Mouse (Mus musculus): Measurements from ENCODE around the gene Kcnk2. TPM values are rescaled to one million over a fixed set of nuclear protein-coding genes. Genes with fewer than 3 reads are reported as not detected.

Gene Kcnk2
- polyA plus RNA-seq, 1 experiment from 2014 or later = 6.2 TPM

DNA sequence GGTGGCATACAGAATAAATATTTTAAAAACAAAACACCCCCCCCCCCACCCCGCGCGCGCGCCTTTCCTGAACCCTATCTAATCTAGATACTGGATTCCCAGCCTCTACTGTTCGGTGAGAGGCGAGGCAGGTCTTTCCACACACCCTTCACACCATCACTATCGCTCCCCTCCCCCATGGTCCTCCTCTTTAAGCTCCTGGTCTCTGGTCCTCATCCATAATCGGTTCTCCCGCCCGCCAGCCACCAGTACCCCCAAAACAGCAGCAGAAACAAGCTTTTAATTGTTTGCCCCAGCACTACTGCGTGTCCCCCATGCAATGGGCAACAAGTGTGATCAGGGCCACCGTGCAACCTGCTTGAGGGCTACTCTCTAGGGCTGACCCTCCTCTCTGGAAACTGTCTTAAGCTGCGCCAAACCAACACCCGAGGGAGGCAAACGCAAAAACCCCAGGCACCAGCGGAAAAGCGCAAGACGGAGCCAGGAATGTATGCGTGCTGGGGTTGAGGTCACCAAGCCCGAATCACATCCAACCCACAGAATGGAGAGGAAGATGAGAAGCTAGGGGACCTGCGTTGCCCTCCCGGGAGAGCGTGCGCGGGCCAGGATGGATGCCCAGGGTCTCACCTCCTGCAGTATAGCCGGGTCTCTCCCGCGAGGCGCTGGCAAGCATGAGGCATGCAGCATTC, 59.5 kb downstream of the Kcnk2 start:
- Histone ChIP-seq H3K4me2 (ENCODE audit: low read depth, low read length) (peak overlapping the region; percentile 98), H3K4me1 (ENCODE audit: control insufficient read depth, insufficient read depth, low read length) (no peaks in the 10 kb centered on the region), H3K4me3 (ENCODE audit: low read depth, low read length) (peak overlapping the region; percentile 57), H3K27me3 (ENCODE audit: control insufficient read depth, insufficient read depth, low read length) (peaks cover 9% of the 10 kb centered on the region), H3K9me3 (replicated peaks; ENCODE audit: control insufficient read depth, low read length) (no peaks in the 10 kb centered on the region), H3K9ac (replicated peaks; ENCODE audit: low read length) (peak overlapping the region; percentile 48), H3K27ac (replicated peaks; ENCODE audit: low read depth, low read length) (no peak overlapping the region), H3K36me3 (replicated peaks; ENCODE audit: control insufficient read depth, insufficient read depth, low read depth, low read length) (no peaks in the 10 kb centered on the region)
- DNase-seq (ENCODE audit: low spot score) (peak; percentile 29), ATAC-seq (replicated peaks; ENCODE audit: insufficient number of reproducible peaks, low FRiP score, low TSS enrichment, low read depth) (no peak)
- 5% methylated on average over 30 of the region's 30 CpGs for WGBS

DNA sequence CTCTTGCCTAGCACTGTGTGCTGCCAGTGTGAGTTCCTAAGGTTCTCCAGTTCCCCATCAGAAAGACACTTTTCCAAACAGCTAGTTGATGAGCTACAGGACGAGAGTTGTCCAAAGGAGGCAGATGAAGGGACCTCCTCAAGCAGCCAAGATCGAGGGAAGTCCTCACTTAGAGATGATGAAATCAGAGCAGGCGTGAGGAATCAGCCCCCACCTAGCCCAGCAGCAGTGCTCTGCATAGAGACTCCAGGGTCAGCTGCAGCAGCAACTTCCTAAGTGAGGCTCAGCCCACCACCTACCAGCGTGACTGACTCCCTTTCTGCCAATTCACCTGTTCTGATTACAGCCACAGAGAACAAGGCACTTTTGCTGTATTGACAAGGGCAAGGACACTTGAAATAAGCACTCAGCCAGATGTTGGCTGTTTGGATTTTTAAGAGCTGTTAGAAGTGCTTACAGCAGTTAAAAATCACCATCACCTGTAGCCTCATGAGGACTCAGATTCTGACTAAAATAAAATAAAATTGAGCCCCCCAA, 60.6 kb downstream of the Kcnk2 start:
- peaks cover 9% of the 10 kb centered on the region for H3K27me3 ChIP-seq (ENCODE audit: control insufficient read depth, insufficient read depth, low read length)
- ATAC-seq (replicated peaks; ENCODE audit: insufficient number of reproducible peaks, low FRiP score, low TSS enrichment, low read depth) = no peak
- 39% methylated on average over 4 of the region's 4 CpGs for WGBS
- H3K9ac ChIP-seq (replicated peaks; ENCODE audit: low read length) = no peak overlapping the region
- no peak overlapping the region for H3K4me3 ChIP-seq (ENCODE audit: low read depth, low read length)
- no peak for DNase-seq (ENCODE audit: low spot score)
- H3K9me3 ChIP-seq (replicated peaks; ENCODE audit: control insufficient read depth, low read length) = no peaks in the 10 kb centered on the region
- no peaks in the 10 kb centered on the region for H3K36me3 ChIP-seq (replicated peaks; ENCODE audit: control insufficient read depth, insufficient read depth, low read depth, low read length)
- H3K4me2 ChIP-seq (ENCODE audit: low read depth, low read length) = no peak overlapping the region
- H3K27ac ChIP-seq (replicated peaks; ENCODE audit: low read depth, low read length) = no peak overlapping the region
- no peaks in the 10 kb centered on the region for H3K4me1 ChIP-seq (ENCODE audit: control insufficient read depth, insufficient read depth, low read length)

DNA sequence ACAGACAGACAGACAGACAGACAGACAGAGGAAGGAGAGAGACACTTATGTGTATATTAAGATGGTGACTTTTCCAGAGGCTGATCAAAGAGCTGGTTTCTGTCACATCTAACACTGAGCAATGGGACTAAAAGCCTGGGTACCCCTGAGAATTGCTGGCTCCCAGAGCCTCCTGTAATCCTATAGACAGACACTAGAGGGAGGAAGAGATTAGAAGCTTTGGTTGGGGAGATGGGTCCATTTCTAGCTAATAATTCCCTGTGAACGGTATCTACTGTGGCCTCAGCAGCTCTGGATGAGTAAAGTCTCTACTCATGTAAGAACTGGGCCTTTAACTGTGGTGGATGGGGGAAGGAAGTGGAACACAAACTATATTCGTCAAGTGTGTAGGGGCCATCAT, 86.2 kb downstream of the Kcnk2 start:
- H3K9ac ChIP-seq (replicated peaks; ENCODE audit: low read length) = no peak overlapping the region
- ATAC-seq (replicated peaks; ENCODE audit: insufficient number of reproducible peaks, low FRiP score, low TSS enrichment, low read depth) (no peak), DNase-seq (ENCODE audit: low spot score) (peak; percentile 29)
- no peaks in the 10 kb centered on the region for H3K9me3 ChIP-seq (replicated peaks; ENCODE audit: control insufficient read depth, low read length)
- no peak overlapping the region for H3K27ac ChIP-seq (replicated peaks; ENCODE audit: low read depth, low read length)
- H3K27me3 ChIP-seq (ENCODE audit: control insufficient read depth, insufficient read depth, low read length) = no peaks in the 10 kb centered on the region
- H3K4me1 ChIP-seq (ENCODE audit: control insufficient read depth, insufficient read depth, low read length) = no peaks in the 10 kb centered on the region
- WGBS = 58% methylated on average over 2 of the region's 2 CpGs
- H3K4me3 ChIP-seq (ENCODE audit: low read depth, low read length) = no peak overlapping the region
- no peak overlapping the region for H3K4me2 ChIP-seq (ENCODE audit: low read depth, low read length)
- H3K36me3 ChIP-seq (replicated peaks; ENCODE audit: control insufficient read depth, insufficient read depth, low read depth, low read length) = no peaks in the 10 kb centered on the region

DNA sequence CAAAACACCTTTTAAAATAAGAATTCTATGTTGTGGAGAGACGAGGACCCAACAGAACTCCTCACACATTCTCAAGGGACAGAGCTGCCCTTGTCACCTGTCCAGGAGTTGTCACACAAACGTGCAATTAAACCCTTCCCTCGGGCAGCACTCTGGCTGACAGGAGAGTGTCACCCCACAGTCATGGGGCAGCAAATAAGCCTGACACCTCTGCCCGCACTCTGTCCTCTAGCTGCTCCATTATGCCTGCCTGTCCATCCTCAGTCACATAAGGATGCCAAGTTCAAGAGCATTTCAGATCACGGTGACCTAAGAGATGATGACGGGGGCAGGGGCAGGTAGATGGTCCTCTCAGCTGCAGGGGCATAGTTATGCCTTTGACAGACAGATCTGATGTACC, 87.6 kb downstream of the Kcnk2 start:
- H3K4me2 ChIP-seq (ENCODE audit: low read depth, low read length) = no peak overlapping the region
- H3K4me3 ChIP-seq (ENCODE audit: low read depth, low read length) = no peak overlapping the region
- no peaks in the 10 kb centered on the region for H3K36me3 ChIP-seq (replicated peaks; ENCODE audit: control insufficient read depth, insufficient read depth, low read depth, low read length)
- no peaks in the 10 kb centered on the region for H3K9me3 ChIP-seq (replicated peaks; ENCODE audit: control insufficient read depth, low read length)
- no peak overlapping the region for H3K9ac ChIP-seq (replicated peaks; ENCODE audit: low read length)
- no peaks in the 10 kb centered on the region for H3K4me1 ChIP-seq (ENCODE audit: control insufficient read depth, insufficient read depth, low read length)
- DNase-seq (ENCODE audit: low spot score) = no peak
- WGBS = 68% methylated on average over 6 of the region's 6 CpGs
- no peak for ATAC-seq (replicated peaks; ENCODE audit: insufficient number of reproducible peaks, low FRiP score, low TSS enrichment, low read depth)
- H3K27me3 ChIP-seq (ENCODE audit: control insufficient read depth, insufficient read depth, low read length) = no peaks in the 10 kb centered on the region
- H3K27ac ChIP-seq (replicated peaks; ENCODE audit: low read depth, low read length) = no peak overlapping the region

DNA sequence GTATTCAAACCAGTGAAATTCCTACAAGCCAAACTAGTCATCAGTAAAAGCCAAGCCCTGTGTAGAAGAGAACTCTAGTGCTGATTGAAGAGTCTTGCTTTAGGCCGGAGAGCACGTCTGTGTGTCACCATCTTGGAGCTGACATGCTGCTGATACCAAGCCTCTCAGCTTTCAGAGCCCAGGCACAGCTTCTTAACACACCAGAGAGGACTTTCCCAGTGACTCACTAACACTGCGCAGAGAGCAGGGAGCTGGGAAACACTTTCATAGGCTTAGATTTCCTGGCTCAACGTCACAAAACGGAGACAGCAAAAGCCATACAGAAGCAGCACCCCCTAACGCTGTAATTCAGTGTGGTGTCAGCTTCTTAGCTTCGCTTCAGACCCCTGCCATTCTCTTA, 88.3 kb downstream of the Kcnk2 start:
- no peak overlapping the region for H3K27ac ChIP-seq (replicated peaks; ENCODE audit: low read depth, low read length)
- no peak for ATAC-seq (replicated peaks; ENCODE audit: insufficient number of reproducible peaks, low FRiP score, low TSS enrichment, low read depth)

DNA sequence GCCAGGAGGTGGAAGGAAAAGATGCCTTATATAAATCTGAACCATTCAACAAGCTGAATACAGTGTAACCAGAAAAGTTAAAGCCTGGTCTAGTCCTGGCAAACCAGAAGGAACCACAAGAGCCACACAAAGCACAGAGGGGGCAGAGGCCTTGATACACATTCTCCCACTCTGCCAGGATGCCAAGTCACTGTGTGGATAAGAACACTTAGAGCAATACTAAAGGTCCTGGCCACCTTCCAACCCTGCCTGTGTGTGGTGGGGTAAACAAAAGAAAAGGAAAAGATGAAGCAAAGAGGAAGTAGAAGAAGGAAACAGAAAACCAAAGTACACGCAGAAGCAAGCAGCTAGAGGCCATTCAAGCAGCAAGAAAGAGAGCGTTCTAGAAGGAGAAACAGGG, 91.9 kb downstream of the Kcnk2 start:
- Histone ChIP-seq H3K9me3 (replicated peaks; ENCODE audit: control insufficient read depth, low read length) (no peaks in the 10 kb centered on the region), H3K27me3 (ENCODE audit: control insufficient read depth, insufficient read depth, low read length) (no peaks in the 10 kb centered on the region), H3K4me2 (ENCODE audit: low read depth, low read length) (no peak overlapping the region), H3K4me1 (ENCODE audit: control insufficient read depth, insufficient read depth, low read length) (no peaks in the 10 kb centered on the region), H3K9ac (replicated peaks; ENCODE audit: low read length) (no peak overlapping the region), H3K4me3 (ENCODE audit: low read depth, low read length) (no peak overlapping the region), H3K27ac (replicated peaks; ENCODE audit: low read depth, low read length) (no peak overlapping the region), H3K36me3 (replicated peaks; ENCODE audit: control insufficient read depth, insufficient read depth, low read depth, low read length) (no peaks in the 10 kb centered on the region)
- no peak for ATAC-seq (replicated peaks; ENCODE audit: insufficient number of reproducible peaks, low FRiP score, low TSS enrichment, low read depth)
- no peak for DNase-seq (ENCODE audit: low spot score)
- WGBS = 90% methylated on average over 2 of the region's 2 CpGs

More for the DNA sequence above, 88.3 kb downstream of the Kcnk2 start:
- Histone ChIP-seq H3K9me3 (replicated peaks; ENCODE audit: control insufficient read depth, low read length) (no peaks in the 10 kb centered on the region), H3K27me3 (ENCODE audit: control insufficient read depth, insufficient read depth, low read length) (no peaks in the 10 kb centered on the region), H3K4me2 (ENCODE audit: low read depth, low read length) (no peak overlapping the region), H3K9ac (replicated peaks; ENCODE audit: low read length) (no peak overlapping the region), H3K4me1 (ENCODE audit: control insufficient read depth, insufficient read depth, low read length) (no peaks in the 10 kb centered on the region), H3K4me3 (ENCODE audit: low read depth, low read length) (no peak overlapping the region), H3K36me3 (replicated peaks; ENCODE audit: control insufficient read depth, insufficient read depth, low read depth, low read length) (no peaks in the 10 kb centered on the region)
- no peak for DNase-seq (ENCODE audit: low spot score)
- WGBS = 75% methylated on average over 7 of the region's 7 CpGs

DNA sequence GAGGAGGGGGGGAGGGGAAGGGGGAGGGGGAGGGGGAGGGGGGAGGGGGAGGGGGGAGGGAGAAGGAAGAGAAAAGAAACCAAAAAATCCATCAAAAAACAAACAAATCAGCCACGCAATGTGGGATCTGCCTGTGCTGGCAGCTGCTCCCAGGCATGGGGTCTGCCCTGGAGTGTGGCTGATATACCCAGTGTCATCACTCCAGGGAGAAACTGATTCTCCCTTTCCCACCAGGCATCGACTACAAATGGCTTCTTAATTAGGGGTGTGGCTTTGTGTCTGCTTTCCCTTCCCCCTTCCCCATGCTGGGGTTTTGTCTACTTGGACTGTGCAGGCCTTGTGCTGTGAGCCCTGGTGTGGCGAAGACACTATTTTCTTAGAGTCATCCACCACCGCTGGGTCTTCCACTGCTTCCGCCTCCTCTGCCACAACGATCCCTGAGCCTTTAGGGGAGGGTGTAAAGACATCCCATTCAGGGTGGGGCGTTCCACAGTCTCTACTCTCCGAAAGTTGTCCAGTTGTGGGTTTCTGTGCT, 97.0 kb downstream of the Kcnk2 start:
- Histone ChIP-seq H3K4me1 (ENCODE audit: control insufficient read depth, insufficient read depth, low read length) (no peaks in the 10 kb centered on the region), H3K27me3 (ENCODE audit: control insufficient read depth, insufficient read depth, low read length) (no peaks in the 10 kb centered on the region), H3K4me2 (ENCODE audit: low read depth, low read length) (no peak overlapping the region), H3K4me3 (ENCODE audit: low read depth, low read length) (no peak overlapping the region), H3K9ac (replicated peaks; ENCODE audit: low read length) (no peak overlapping the region), H3K9me3 (replicated peaks; ENCODE audit: control insufficient read depth, low read length) (no peaks in the 10 kb centered on the region), H3K27ac (replicated peaks; ENCODE audit: low read depth, low read length) (no peak overlapping the region), H3K36me3 (replicated peaks; ENCODE audit: control insufficient read depth, insufficient read depth, low read depth, low read length) (no peaks in the 10 kb centered on the region)
- DNase-seq (ENCODE audit: low spot score) (no peak), ATAC-seq (replicated peaks; ENCODE audit: insufficient number of reproducible peaks, low FRiP score, low TSS enrichment, low read depth) (peak; percentile 44; the same call in 1 of the 2 replicates)
- WGBS = 71% methylated on average over 8 of the region's 8 CpGs

DNA sequence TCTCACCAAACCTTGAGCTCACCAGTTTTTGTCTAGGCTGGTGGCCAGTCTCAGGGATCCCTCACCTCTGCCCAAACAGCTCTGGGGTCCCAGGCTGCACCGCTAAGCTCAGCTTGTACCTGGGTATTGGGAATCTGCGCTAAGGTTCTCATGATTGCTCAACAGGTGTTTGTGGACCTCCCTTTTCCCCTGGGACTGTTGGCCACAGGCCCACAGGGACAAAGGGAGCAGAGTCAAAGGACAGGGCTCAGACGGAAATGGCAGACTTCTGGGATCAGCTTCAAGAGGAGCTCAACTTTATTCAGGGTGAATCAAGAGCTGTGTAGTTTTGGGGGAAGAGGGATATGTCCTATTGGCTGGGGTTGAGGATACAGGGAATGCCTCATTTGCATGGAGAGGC, 99.1 kb downstream of the Kcnk2 start:
- Histone ChIP-seq H3K9ac (replicated peaks; ENCODE audit: low read length) (no peak overlapping the region), H3K27me3 (ENCODE audit: control insufficient read depth, insufficient read depth, low read length) (no peaks in the 10 kb centered on the region), H3K9me3 (replicated peaks; ENCODE audit: control insufficient read depth, low read length) (no peaks in the 10 kb centered on the region), H3K27ac (replicated peaks; ENCODE audit: low read depth, low read length) (no peak overlapping the region), H3K4me1 (ENCODE audit: control insufficient read depth, insufficient read depth, low read length) (no peaks in the 10 kb centered on the region), H3K36me3 (replicated peaks; ENCODE audit: control insufficient read depth, insufficient read depth, low read depth, low read length) (no peaks in the 10 kb centered on the region), H3K4me2 (ENCODE audit: low read depth, low read length) (no peak overlapping the region), H3K4me3 (ENCODE audit: low read depth, low read length) (no peak overlapping the region)
- 91% methylated on average over 3 of the region's 3 CpGs for WGBS
- DNase-seq (ENCODE audit: low spot score) (no peak), ATAC-seq (replicated peaks; ENCODE audit: insufficient number of reproducible peaks, low FRiP score, low TSS enrichment, low read depth) (no peak)

Data from embryonic facial prominence, embryonic 11.5 days (tissue).